Mouse (Mus musculus) urinary bladder, postnatal 36 days (tissue): ENCODE data around the gene Endou.
"Not testable (repeated sequence)": the region's sequence is repeated elsewhere in the genome, so short reads cannot be mapped to it uniquely, and the experiment has no call there.

Experiments
- DNase-seq, 2 experiments: peaks; one replicate each; pipeline ENCODE4 v3.0.0; 2022; ENCODE audit warnings: low spot score in 2 of 2, mixed read lengths in 1 of 2

Gene Endou

GRCm38 (mm10) chr15:97684118-97684517, 47.0 kb downstream of the Endou start:
- no peak for DNase-seq

DNA sequence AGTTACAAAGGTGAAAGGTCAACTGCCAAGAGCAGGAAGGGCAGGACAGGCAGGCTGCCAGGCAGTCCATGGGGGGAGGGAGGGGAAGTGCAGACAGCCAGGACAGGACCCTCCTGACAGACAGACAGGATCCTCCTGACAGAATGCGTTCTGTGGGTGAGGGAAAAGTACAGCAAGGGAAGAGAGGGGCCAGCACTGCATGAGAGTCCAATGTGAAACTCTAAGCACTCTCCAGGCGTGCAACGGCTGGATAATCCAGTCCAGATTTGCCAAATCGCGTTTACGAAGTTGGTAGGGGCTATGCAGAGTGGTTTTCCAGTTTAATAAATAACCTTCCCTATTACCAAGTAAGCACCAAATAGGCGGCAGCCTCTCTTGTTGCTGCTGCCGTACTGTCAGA, 49.1 kb downstream of the Endou start:
- DNase-seq: no peak

DNA sequence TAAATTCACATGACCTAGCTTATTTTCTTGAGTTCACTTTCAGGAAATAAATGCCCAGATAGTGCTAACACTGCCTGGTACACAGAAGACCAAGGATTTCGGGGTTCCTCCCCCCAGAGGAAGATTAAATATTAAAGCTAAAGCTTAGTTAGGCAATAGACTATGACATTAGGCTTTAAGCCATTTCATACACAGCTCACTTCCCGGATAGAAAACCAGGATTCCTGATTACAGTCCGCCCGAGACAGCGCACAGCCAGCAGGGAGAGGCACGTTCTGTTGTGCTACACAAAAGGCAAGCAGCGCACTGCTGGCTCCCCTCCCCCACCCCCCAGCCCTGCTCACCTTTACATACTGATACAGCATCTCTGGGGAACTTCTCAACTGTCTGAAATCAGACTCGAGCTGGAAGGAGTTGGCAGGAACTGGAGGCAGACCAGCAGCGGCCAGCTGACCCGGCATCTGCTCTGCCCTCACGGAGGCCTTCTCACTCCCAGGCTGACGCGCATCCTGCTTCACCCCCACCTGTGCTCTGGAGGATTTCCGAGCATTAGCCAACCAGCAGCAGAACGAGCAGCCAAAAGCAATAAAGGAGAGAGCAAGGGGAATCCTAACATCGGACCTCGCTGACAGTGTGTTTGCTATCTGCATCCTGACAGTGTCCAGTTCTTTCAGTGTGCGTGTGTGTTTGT, 51.0 kb downstream of the Endou start:
- no peak for DNase-seq

GRCm38 (mm10) chr15:97677341-97677740, 53.8 kb downstream of the Endou start:
- no peak for DNase-seq

- DNase-seq: no peak
These were observed 55.2 kb downstream of the Endou start for GRCm38 (mm10) chr15:97675927-97676326.

GRCm38 (mm10) chr15:97674423-97674822, 56.7 kb downstream of the Endou start:
- no peak for DNase-seq

GRCm38 (mm10) chr15:97673256-97674000, 57.7 kb downstream of the Endou start:
- DNase-seq: no peak

DNA sequence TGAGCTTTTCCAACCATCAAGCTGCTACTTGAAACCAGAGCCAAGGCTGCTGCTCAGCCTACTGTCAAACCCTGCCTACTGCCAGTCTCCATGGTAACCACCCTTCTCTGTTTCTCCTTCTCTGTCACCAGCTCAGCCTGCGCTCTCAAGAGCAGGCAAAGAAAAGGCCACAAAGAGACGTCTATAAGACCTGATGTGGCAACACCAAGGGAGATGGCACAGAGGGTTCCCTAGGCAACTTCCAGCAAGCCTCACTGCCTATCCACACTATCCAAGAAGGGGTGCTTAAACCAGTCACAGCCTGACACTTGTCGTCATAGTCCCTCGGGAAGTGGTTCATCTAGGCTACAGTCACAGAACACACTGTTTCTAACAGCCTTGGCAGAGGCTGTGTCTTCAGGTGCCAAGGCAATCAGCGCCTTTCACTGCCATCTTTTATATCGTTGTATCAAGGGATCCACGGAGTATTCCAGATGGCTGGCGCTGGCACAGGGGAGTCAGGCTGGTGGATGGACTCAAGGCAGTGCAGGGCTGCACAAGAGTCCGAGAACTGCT, 58.9 kb downstream of the Endou start:
- DNase-seq: peak in 1 of 2 experiments; percentile 14

GRCm38 (mm10) chr15:97670554-97670953, 60.6 kb downstream of the Endou start:
- peak in 1 of 2 experiments; percentile 52 for DNase-seq

- DNase-seq: not testable (repeated sequence)
These were observed 62.8 kb downstream of the Endou start for GRCm38 (mm10) chr15:97668158-97668877.

- DNase-seq: peak; percentile 23 to 53
These were observed 63.7 kb downstream of the Endou start for GRCm38 (mm10) chr15:97667437-97667836.

GRCm38 (mm10) chr15:97666457-97666770, 64.7 kb downstream of the Endou start:
- no peak for DNase-seq

DNA sequence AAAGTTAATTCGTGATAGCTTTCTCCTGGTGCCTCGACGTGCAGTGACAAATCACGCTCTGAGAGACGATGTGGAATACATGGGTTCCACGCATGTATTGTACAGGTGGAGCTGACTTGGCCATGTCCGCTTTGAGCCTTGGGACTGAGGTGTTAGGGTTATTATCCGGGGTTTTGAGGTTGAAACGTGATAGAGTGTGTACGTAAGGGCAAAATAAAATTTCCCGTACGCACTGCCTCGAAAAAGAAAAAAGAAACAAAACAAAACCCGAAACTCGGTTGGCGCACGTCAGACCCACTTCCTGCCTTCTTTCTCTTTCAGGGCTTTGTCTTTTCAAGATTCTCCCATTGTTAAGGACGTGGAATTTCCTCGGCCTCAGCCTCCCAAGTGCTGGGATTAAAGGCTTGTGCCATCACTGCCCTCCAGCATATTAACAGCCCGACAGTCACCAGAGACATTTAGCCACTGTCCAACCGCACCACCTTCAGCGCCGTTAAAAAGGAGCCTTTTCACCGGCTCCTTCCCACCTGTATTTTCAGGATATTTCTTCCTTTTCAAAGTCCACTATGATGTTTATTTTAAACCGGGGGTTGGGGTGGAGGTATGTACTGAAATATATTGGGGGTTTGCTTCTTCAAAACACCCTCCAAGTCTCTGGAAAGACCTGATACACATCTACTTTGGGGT, 65.2 kb downstream of the Endou start:
- no peak for DNase-seq

DNA sequence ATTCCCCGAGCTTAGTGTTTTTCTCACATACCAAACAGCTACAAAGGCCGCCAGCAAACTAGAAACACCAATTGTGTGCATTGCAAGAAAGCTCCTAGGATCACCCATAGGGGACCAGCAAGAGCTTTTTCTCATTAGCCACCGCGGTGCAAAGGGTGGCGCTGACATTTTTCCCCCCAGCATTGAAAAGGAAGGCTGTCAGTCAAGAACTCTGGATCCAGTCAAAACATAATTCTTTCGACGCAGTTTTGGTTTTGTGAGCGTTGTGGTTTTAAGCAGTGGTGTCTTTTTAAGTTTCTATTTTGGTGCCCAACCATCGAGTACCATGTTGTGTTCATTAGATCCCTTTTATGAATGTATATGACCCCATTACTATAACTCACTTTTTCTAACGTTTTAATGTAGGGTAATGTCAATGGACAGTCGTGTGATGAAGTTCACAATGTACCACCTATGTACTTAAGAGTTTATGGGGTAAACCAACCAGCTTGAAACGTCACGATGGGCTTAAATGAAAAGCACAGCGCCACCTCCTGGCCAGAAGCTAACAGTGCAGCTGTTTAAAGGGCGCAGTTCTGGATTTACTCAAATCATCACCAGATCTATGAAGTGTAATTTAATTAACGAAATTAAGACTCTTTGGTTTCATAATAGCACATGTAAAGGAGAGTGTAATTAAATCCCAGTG, 66.0 kb downstream of the Endou start:
- DNase-seq: no peak

DNA sequence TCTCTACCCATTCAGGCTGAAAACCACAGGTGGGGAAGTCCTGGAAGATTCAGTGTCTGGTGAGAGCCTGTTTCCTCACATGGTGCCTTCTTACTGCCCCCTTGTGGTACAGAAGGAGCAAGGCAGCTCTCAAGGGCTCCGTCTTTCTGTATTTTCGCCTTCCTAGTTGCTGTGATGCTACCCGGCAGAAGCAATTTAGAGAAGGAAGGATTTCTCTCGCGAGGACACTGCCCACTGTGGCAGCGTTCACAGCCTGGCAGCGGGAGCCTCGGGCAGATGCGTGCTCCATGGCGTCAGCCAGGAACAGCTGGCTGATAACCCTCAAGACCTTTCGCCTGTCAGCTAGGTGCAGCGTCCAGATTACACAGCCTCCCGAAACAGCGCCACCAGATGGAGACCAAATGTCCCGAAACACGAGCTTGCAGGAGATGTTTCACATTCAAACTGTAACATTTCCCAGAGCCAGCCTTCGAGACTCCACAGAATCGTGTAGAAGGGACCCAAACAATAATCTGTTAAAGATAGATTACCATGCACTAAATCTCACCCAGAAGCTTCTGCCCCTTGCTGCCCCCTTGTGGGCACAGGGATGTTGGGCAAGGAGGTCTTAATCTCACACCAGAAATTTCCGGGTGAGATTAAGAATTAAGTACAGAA, 67.3 kb downstream of the Endou start:
- peak; percentile 48 to 58 for DNase-seq
